Mouse (Mus musculus): ENCODE measurements around the gene Slc16a4. TPM values are rescaled to one million over a fixed set of nuclear protein-coding genes. Genes with fewer than 3 reads are reported as not detected.

Slc16a4 gene
- polyA plus RNA-seq (2014; fragmentation: Nextera tagmentation; extraction: Ambion mirVana), result 3.4 TPM in 2 replicates

DNA sequence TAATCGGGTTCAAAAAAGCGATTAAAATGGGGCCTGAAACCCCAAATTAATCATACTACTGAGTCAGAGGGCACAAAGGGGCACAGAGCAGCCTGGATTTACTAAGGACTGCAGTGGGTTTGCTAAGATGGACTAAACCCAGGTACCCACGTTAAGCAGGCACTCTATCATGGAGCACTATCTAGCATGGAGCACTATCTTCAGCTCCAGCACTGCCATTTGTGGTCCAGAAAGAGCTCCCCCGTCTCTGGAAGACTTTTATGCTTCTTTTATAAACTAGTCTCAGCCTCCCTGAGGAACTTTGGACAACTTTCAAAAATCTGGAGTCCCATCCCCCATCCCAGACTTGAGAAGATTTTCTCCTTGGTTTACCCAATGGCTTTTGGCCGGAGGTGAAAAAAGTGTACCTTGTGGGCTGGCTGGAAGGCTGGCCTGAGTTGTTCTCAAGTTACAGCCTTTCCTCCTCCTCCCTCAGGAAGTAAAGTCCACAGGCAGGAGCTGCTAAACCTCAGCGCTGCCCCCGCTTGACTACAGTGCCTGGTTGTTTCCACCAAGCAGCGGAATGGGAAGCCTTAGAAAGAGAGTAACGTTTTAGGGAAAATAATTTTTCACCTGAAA lies at the start of gene Slc16a4:
Gene Slc16a4 (plus strand): TSS at position 467 of the 618 bp plus-strand sequence.
- ATAC-seq (ENCODE audit: insufficient read depth), result peak; percentile 94
- H3K27ac ChIP-seq (ENCODE audit: low read depth), result peak within 1 kb of the TSS; percentile 70; the same call in 1 of the 2 replicates
- H3K4me3 ChIP-seq (ENCODE audit: low read depth, low read length), result no peak within 1 kb of the TSS
- H3K9ac ChIP-seq, result no peak within 1 kb of the TSS
- 21% methylated on average over 9 of the region's 9 CpGs for WGBS
- no peaks in the 10 kb centered on the region for H3K9me3 ChIP-seq (ENCODE audit: low read depth, low read length)
- peak; percentile 95 for DNase-seq
- no peaks in the 10 kb centered on the region for H3K36me3 ChIP-seq (ENCODE audit: insufficient read depth)
- no peaks in the 10 kb centered on the region for H3K27me3 ChIP-seq (ENCODE audit: insufficient read depth, low read length)
- no peaks in the 10 kb centered on the region; the same call in 1 of the 2 replicates for H3K4me1 ChIP-seq (ENCODE audit: insufficient read depth)
- TF ChIP-seq CTCF (IDR thresholded peaks at IDR 0.05; ENCODE audit: low read depth), result no peak
- peak within 1 kb of the TSS; percentile 28; the same call in 1 of the 2 replicates for H3K4me2 ChIP-seq

DNA sequence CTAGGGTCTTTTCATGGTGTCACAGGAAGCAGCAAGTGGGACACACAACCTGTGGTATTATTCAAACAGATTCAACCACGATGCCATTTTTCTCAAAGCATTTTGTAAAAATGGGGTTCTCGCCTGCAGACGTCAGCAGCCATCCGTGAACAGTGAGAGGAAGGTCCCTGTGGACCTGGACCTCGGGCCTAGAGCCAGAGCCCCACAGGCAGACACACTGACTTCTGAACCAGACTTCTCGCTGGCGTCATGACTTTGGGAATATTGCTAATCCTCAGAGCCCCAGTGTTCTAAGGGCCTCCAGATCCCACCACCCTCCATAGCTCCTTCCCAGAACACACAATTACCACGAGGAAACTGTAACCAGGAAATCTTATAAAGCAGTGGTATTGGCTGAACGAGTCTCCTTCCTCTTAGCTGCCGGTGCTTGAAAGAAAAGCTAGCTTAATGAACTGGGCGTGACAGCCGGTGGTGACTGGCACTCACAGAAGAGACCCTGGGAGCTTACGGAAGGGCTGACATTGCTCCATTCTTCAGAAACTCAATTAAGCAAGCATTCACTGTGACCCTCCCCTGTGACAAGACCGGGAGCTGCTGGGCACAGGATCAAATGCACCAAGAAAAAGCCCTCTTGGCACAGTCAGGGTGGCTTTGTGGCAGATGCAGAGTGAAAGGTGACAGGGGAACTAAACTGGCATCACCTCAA lies 49.5 kb upstream of the Slc16a4 start:
- no peaks in the 10 kb centered on the region for H3K36me3 ChIP-seq (ENCODE audit: insufficient read depth)
- DNase-seq (no peak), ATAC-seq (ENCODE audit: insufficient read depth) (no peak)
- no peak overlapping the region for H3K4me3 ChIP-seq (ENCODE audit: low read depth, low read length)
- no peaks in the 10 kb centered on the region for H3K9me3 ChIP-seq (ENCODE audit: low read depth, low read length)
- WGBS, result 56% methylated on average over 14 of the region's 14 CpGs
- H3K4me2 ChIP-seq, result no peak overlapping the region
- no peaks in the 10 kb centered on the region for H3K27me3 ChIP-seq (ENCODE audit: insufficient read depth, low read length)
- H3K4me1 ChIP-seq (ENCODE audit: insufficient read depth), result no peaks in the 10 kb centered on the region
- no peak for TF ChIP-seq CTCF (IDR thresholded peaks at IDR 0.05; ENCODE audit: low read depth)
- no peak overlapping the region for H3K27ac ChIP-seq (ENCODE audit: low read depth)
- no peak overlapping the region for H3K9ac ChIP-seq

DNA sequence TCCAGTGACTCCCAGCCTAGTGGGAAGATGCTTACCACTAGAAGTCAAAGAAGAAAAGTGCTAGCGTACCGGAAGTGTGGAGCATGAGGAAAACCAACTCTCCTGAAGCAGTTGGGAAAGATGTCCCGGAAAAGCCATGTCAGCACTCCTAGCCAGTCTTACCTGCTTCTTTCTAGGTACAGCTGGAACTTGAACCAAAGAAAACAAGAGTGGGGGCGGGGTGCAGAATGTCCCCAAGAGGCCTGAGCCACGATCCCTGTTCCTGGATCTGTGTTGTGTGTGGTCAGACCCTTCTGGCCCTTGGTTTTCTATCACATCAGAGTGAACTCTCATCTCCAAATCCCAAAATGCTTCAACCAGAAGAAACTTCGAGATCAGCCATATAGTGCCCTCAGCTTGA lies 44.2 kb upstream of the Slc16a4 start:
- Histone ChIP-seq H3K9me3 (ENCODE audit: low read depth, low read length) (no peaks in the 10 kb centered on the region), H3K4me1 (ENCODE audit: insufficient read depth) (no peaks in the 10 kb centered on the region), H3K27ac (ENCODE audit: low read depth) (no peak overlapping the region), H3K4me2 (no peak overlapping the region), H3K27me3 (ENCODE audit: insufficient read depth, low read length) (no peaks in the 10 kb centered on the region), H3K36me3 (ENCODE audit: insufficient read depth) (no peaks in the 10 kb centered on the region), H3K9ac (no peak overlapping the region), H3K4me3 (ENCODE audit: low read depth, low read length) (no peak overlapping the region)
- no peak for TF ChIP-seq CTCF (IDR thresholded peaks at IDR 0.05; ENCODE audit: low read depth)
- 80% methylated on average over 6 of the region's 6 CpGs for WGBS
- no peak for DNase-seq
- ATAC-seq (ENCODE audit: insufficient read depth), result no peak

GRCm38 (mm10) chr3:107249042-107249441 lies 42.0 kb upstream of the Slc16a4 start:
- DNase-seq (no peak), ATAC-seq (ENCODE audit: insufficient read depth) (no peak)
- Histone ChIP-seq H3K4me2 (no peak overlapping the region), H3K4me1 (ENCODE audit: insufficient read depth) (no peaks in the 10 kb centered on the region), H3K27ac (ENCODE audit: low read depth) (no peak overlapping the region), H3K27me3 (ENCODE audit: insufficient read depth, low read length) (no peaks in the 10 kb centered on the region), H3K36me3 (ENCODE audit: insufficient read depth) (no peaks in the 10 kb centered on the region), H3K9me3 (ENCODE audit: low read depth, low read length) (no peaks in the 10 kb centered on the region), H3K9ac (no peak overlapping the region), H3K4me3 (ENCODE audit: low read depth, low read length) (no peak overlapping the region)
- TF ChIP-seq CTCF (IDR thresholded peaks at IDR 0.05; ENCODE audit: low read depth), result no peak
- WGBS, result 55% methylated on average over 3 of the region's 3 CpGs

GRCm38 (mm10) chr3:107250320-107250719 lies 40.7 kb upstream of the Slc16a4 start:
- no peak for ATAC-seq (ENCODE audit: insufficient read depth)
- 23% methylated on average over 2 of the region's 2 CpGs for WGBS

GRCm38 (mm10) chr3:107252035-107252434 lies 39.0 kb upstream of the Slc16a4 start:
- Histone ChIP-seq H3K27ac (ENCODE audit: low read depth) (no peak overlapping the region), H3K36me3 (ENCODE audit: insufficient read depth) (no peaks in the 10 kb centered on the region), H3K4me3 (ENCODE audit: low read depth, low read length) (no peak overlapping the region), H3K4me2 (no peak overlapping the region), H3K27me3 (ENCODE audit: insufficient read depth, low read length) (no peaks in the 10 kb centered on the region), H3K9ac (no peak overlapping the region), H3K4me1 (ENCODE audit: insufficient read depth) (no peaks in the 10 kb centered on the region), H3K9me3 (ENCODE audit: low read depth, low read length) (no peaks in the 10 kb centered on the region)
- TF ChIP-seq CTCF (IDR thresholded peaks at IDR 0.05; ENCODE audit: low read depth), result no peak
- ATAC-seq (ENCODE audit: insufficient read depth) (peak; percentile 24; the same call in 1 of the 2 replicates), DNase-seq (no peak)
- 57% methylated on average over 4 of the region's 4 CpGs for WGBS

More at GRCm38 (mm10) chr3:107250320-107250719, 40.7 kb upstream of the Slc16a4 start:
- Histone ChIP-seq H3K4me1 (ENCODE audit: insufficient read depth) (no peaks in the 10 kb centered on the region), H3K27me3 (ENCODE audit: insufficient read depth, low read length) (no peaks in the 10 kb centered on the region), H3K9ac (no peak overlapping the region), H3K9me3 (ENCODE audit: low read depth, low read length) (no peaks in the 10 kb centered on the region), H3K36me3 (ENCODE audit: insufficient read depth) (no peaks in the 10 kb centered on the region), H3K4me2 (no peak overlapping the region), H3K4me3 (ENCODE audit: low read depth, low read length) (no peak overlapping the region), H3K27ac (ENCODE audit: low read depth) (no peak overlapping the region)
- DNase-seq, result no peak
- no peak for TF ChIP-seq CTCF (IDR thresholded peaks at IDR 0.05; ENCODE audit: low read depth)

DNA sequence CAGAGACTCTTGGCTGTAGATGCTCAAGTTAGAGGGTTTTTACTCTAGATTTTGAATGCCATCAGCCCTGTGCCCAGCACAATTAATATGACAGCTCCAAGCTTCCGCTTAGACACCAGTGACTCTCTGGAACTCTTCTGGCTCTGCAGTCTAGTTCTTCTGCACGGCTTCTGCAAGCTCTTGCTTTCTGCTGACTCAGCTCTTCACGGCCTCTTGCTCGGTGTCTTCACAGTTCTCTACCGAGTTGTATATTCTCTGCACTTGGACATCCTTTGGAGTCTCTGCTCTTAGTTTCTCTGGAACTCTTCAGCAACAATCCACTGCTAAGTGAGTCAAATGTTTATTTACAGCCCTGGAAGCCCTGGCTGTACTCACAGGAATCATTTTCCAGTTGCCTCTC lies 37.1 kb upstream of the Slc16a4 start:
- no peak overlapping the region for H3K4me2 ChIP-seq
- no peak for TF ChIP-seq CTCF (IDR thresholded peaks at IDR 0.05; ENCODE audit: low read depth)
- no peak overlapping the region for H3K9ac ChIP-seq
- DNase-seq (no peak), ATAC-seq (ENCODE audit: insufficient read depth) (no peak)
- no peaks in the 10 kb centered on the region for H3K4me1 ChIP-seq (ENCODE audit: insufficient read depth)
- no peaks in the 10 kb centered on the region for H3K9me3 ChIP-seq (ENCODE audit: low read depth, low read length)
- H3K4me3 ChIP-seq (ENCODE audit: low read depth, low read length), result no peak overlapping the region
- no peak overlapping the region for H3K27ac ChIP-seq (ENCODE audit: low read depth)
- H3K27me3 ChIP-seq (ENCODE audit: insufficient read depth, low read length), result no peaks in the 10 kb centered on the region
- WGBS, result 66% methylated on average over 5 of the region's 5 CpGs
- H3K36me3 ChIP-seq (ENCODE audit: insufficient read depth), result no peaks in the 10 kb centered on the region
